Mouse (Mus musculus): ENCODE measurements around the gene Gm42688. TPM values are rescaled to one million over a fixed set of nuclear protein-coding genes. Genes with fewer than 3 reads are reported as not detected.
A peak's percentile ranks its signal among the peaks of the same experiment; 100 is the strongest.
"Not testable (repeated sequence)": the region's sequence is repeated elsewhere in the genome, so short reads cannot be mapped to it uniquely, and the experiment has no call there.

Gm42688 gene
- polyA plus RNA-seq, 1 experiment from 2014 or later, result 5.0 TPM

DNA sequence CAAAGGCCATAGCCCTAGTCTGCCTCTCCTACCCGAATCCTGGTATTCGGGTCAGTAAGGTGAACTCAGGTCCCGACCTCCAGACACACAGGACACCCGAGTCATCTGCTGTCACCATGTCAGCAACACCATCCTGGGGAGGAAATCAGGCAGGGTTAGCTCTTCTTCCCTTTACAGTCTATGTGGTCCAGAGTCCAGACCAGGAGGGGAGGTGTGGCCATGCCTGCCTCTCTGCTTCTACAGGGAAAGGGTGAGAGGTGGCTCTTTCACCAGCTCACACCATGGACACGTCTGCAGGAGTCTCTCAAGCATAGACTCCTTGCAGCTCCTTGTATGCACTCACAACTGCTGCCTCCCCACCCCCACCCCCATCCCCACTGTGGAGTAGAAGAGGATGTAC lies 52.1 kb downstream of the Gm42688 start:
- H3K27me3 ChIP-seq, result no peaks in the 10 kb centered on the region
- no peak for ATAC-seq
- 84% methylated on average over 5 of the region's 5 CpGs for WGBS
- peaks cover 23% of the 10 kb centered on the region for H3K36me3 ChIP-seq
- H3K4me2 ChIP-seq (replicated peaks), result no peak overlapping the region
- peaks cover 32% of the 10 kb centered on the region for H3K4me1 ChIP-seq (replicated peaks)
- H3K9me3 ChIP-seq, result no peaks in the 10 kb centered on the region
- H3K27ac ChIP-seq, result no peak overlapping the region
- H3K4me3 ChIP-seq (replicated peaks), result no peak overlapping the region
- no peak overlapping the region for H3K9ac ChIP-seq (replicated peaks)

DNA sequence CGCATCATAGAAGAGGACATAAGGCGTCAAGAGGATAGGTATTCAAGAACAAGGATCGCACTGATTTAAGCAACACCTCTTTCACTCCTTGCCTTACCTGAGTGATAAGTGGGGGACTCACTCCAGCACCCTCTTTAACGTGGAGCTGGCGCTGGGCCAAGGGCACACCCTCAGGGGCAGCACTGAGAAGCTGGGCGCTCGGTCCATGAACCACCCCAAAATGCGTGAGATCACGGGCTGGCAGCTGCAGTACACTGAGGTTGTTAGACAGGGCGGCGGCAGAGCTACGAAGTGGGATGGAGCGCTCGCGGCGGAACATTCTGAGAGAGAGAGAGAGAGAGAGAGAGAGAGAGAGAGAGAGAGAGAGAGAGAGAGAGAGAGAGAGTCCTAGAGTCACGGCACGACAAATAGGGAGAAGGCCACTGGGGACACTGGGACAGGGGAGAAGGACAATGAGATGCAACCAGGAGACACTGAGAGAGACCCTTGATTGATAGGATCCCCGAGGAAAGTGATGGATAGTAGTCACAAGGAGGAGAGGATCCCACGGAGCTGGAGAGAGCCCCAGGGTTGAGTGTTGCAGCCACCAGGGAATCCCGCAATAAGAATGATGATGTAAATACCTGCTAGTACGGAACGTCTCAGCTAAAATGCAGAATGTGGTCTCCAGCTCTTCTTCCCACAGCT lies 54.3 kb downstream of the Gm42688 start:
- peaks cover 32% of the 10 kb centered on the region for H3K4me1 ChIP-seq (replicated peaks)
- H3K27me3 ChIP-seq, result peaks cover 9% of the 10 kb centered on the region
- H3K4me3 ChIP-seq (replicated peaks), result peak overlapping the region; percentile 62
- 9% methylated on average over 23 of the region's 23 CpGs for WGBS
- peak overlapping the region; percentile 47; the same call in 1 of the 2 replicates for H3K27ac ChIP-seq
- peak overlapping the region; percentile 68 for H3K9ac ChIP-seq (replicated peaks)
- H3K9me3 ChIP-seq, result no peaks in the 10 kb centered on the region
- H3K36me3 ChIP-seq, result peaks cover 14% of the 10 kb centered on the region
- peak overlapping the region; percentile 85 for H3K4me2 ChIP-seq (replicated peaks)
- ATAC-seq, result peak; percentile 59

DNA sequence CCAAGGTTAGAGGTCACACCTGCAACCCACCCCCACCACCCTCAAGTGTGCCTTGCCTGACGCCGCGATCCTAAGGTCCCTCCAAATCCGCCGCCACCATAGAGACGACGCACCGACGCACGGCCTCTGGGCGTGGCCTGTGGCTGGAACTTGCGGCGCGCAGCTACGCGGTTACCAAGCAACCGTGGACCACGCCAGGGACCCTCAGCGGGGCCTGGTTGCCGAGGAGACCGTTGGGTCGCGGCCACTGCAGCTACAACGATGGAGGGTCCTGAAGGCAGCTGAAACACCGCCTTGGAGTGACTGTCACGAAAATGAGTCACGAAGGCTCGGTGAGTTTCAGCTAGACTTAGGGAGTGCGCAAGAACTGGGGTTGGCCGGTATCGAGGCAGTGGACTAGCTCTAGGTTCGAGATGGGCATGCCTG lies 54.9 kb downstream of the Gm42688 start, which contains the start of the genes Wdr54 and 1700003E16Rik:
Gene Wdr54 (minus strand): TSS at position 139 of the 426 bp plus-strand sequence.
Gene 1700003E16Rik (plus strand): TSS at position 146 of the 426 bp plus-strand sequence.
- H3K9me3 ChIP-seq, result no peaks in the 10 kb centered on the region
- H3K27me3 ChIP-seq, result peaks cover 15% of the 10 kb centered on the region
- H3K4me3 ChIP-seq (replicated peaks), result peak within 1 kb of the TSS; percentile 62
- peaks cover 30% of the 10 kb centered on the region for H3K4me1 ChIP-seq (replicated peaks)
- H3K36me3 ChIP-seq, result peaks cover 14% of the 10 kb centered on the region
- ATAC-seq, result peak; percentile 95
- 1% methylated on average over 32 of the region's 32 CpGs for WGBS
- H3K9ac ChIP-seq (replicated peaks), result peak within 1 kb of the TSS; percentile 68
- H3K4me2 ChIP-seq (replicated peaks), result peak within 1 kb of the TSS; percentile 85
- H3K27ac ChIP-seq, result peak within 1 kb of the TSS; percentile 47; the same call in 1 of the 2 replicates

DNA sequence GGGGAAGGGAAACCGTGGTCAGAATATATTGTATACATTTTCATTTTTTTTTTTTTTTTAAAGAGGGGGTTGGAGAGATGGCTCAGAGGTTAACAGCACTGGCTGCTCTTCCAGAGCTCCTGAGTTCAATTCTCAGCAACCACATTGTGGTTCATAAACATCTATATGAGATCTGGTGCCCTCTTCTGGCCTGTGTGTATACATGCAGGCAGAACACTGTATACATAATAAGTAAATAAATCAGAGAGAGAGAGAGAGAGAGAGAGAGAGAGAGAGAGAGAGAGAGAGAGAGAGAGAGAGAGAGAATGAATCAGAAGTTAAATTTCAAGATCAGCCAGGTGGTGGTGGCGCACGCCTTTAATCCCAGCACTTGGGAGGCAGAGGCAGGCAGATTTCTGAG lies 58.0 kb downstream of the Gm42688 start:
- not testable (repeated sequence) for H3K27ac ChIP-seq; H3K4me3 ChIP-seq (replicated peaks); H3K9me3 ChIP-seq; H3K9ac ChIP-seq (replicated peaks); H3K4me2 ChIP-seq (replicated peaks); ATAC-seq; H3K36me3 ChIP-seq
- Histone ChIP-seq H3K27me3 (peaks cover 43% of the 10 kb centered on the region), H3K4me1 (replicated peaks) (peaks cover 34% of the 10 kb centered on the region)
- WGBS, result 11% methylated on average over 3 of the region's 3 CpGs

MicroRNAs encoded within 50 kb of the gene (microRNA counts, 519-probe panel; counts per million panel counts)
- 110 counts per million, percentile 56 among the panel's probes with 10 or more counts for microRNA mmu-miR-3470a+mmu-miR-3470b

Small RNAs within 50 kb of the gene (microRNA-seq; reads per million reads assigned to microRNA genes)
- gene Mir3470a, result not detected

Other genes starting within 250 kb of the Gm42688 start
- 11.0 and 11.6 TPM in 2 replicates for gene Sema4f, start 161.8 kb upstream of the Gm42688 start, polyA plus RNA-seq (2015; fragmentation: Nextera tagmentation; extraction: Ambion mirVana)
- gene M1ap, start 154.7 kb upstream of the Gm42688 start, polyA plus RNA-seq (2015; fragmentation: Nextera tagmentation; extraction: Ambion mirVana), result not detected in 2 replicates
- 3.1 and 4.1 TPM in 2 replicates for gene Dok1, start 68.1 kb upstream of the Gm42688 start, polyA plus RNA-seq (2015; fragmentation: Nextera tagmentation; extraction: Ambion mirVana)
- 4.7 and 6.2 TPM in 2 replicates for gene Loxl3, start 67.4 kb upstream of the Gm42688 start, polyA plus RNA-seq (2015; fragmentation: Nextera tagmentation; extraction: Ambion mirVana)
- 160 and 165 TPM in 2 replicates for gene Aup1, start 47.1 kb upstream of the Gm42688 start, polyA plus RNA-seq (2015; fragmentation: Nextera tagmentation; extraction: Ambion mirVana)
- 62.4 and 65.3 TPM in 2 replicates for gene Htra2, start 46.3 kb upstream of the Gm42688 start, polyA plus RNA-seq (2015; fragmentation: Nextera tagmentation; extraction: Ambion mirVana)
- 0.75 and 1.00 TPM in 2 replicates for gene Dqx1, start 43.8 kb upstream of the Gm42688 start, polyA plus RNA-seq (2015; fragmentation: Nextera tagmentation; extraction: Ambion mirVana)
- not detected in 2 replicates for gene Tlx2, start 31.3 kb upstream of the Gm42688 start, polyA plus RNA-seq (2015; fragmentation: Nextera tagmentation; extraction: Ambion mirVana)
- 52.6 and 53.4 TPM in 2 replicates for gene Pcgf1, start 23.7 kb upstream of the Gm42688 start, polyA plus RNA-seq (2015; fragmentation: Nextera tagmentation; extraction: Ambion mirVana)
- not detected in 2 replicates for gene Lbx2, start 15.2 kb upstream of the Gm42688 start, polyA plus RNA-seq (2015; fragmentation: Nextera tagmentation; extraction: Ambion mirVana)
- gene Ccdc142, start within 50 bp of the Gm42688 start, polyA plus RNA-seq (2015; fragmentation: Nextera tagmentation; extraction: Ambion mirVana), result 4.3 and 5.7 TPM in 2 replicates
- 137 and 146 TPM in 2 replicates for gene Mrpl53, start 7.4 kb downstream of the Gm42688 start, polyA plus RNA-seq (2015; fragmentation: Nextera tagmentation; extraction: Ambion mirVana)
- gene Mogs, start 13.9 kb downstream of the Gm42688 start, polyA plus RNA-seq (2015; fragmentation: Nextera tagmentation; extraction: Ambion mirVana), result 16.0 and 26.9 TPM in 2 replicates
- 228 and 253 TPM in 2 replicates for gene Wbp1, start 19.9 kb downstream of the Gm42688 start, polyA plus RNA-seq (2015; fragmentation: Nextera tagmentation; extraction: Ambion mirVana)
- gene Ino80b, start 23.8 kb downstream of the Gm42688 start, polyA plus RNA-seq (2015; fragmentation: Nextera tagmentation; extraction: Ambion mirVana), result 12.1 and 14.9 TPM in 2 replicates
- gene Rtkn, start 33.8 kb downstream of the Gm42688 start, polyA plus RNA-seq (2015; fragmentation: Nextera tagmentation; extraction: Ambion mirVana), result 16.5 and 18.8 TPM in 2 replicates
- 16.1 and 19.2 TPM in 2 replicates for gene Wdr54, start 54.8 kb downstream of the Gm42688 start, polyA plus RNA-seq (2015; fragmentation: Nextera tagmentation; extraction: Ambion mirVana)
- gene 1700003E16Rik, start 54.8 kb downstream of the Gm42688 start, polyA plus RNA-seq (2015; fragmentation: Nextera tagmentation; extraction: Ambion mirVana), result 3.0 and 3.3 TPM in 2 replicates
- gene Dctn1, start 64.3 kb downstream of the Gm42688 start, polyA plus RNA-seq (2015; fragmentation: Nextera tagmentation; extraction: Ambion mirVana), result 127 and 140 TPM in 2 replicates
- 0.22 and 0.48 TPM in 2 replicates for gene Slc4a5, start 118.2 kb downstream of the Gm42688 start, polyA plus RNA-seq (2015; fragmentation: Nextera tagmentation; extraction: Ambion mirVana)
- 26.5 and 26.6 TPM in 2 replicates for gene Mthfd2, start 224.3 kb downstream of the Gm42688 start, polyA plus RNA-seq (2015; fragmentation: Nextera tagmentation; extraction: Ambion mirVana)
- gene Mob1a, start 224.4 kb downstream of the Gm42688 start, polyA plus RNA-seq (2015; fragmentation: Nextera tagmentation; extraction: Ambion mirVana), result 30.7 and 31.8 TPM in 2 replicates
- gene Bola3, start 247.5 kb downstream of the Gm42688 start, polyA plus RNA-seq (2015; fragmentation: Nextera tagmentation; extraction: Ambion mirVana), result 69.0 and 71.7 TPM in 2 replicates